Mouse (Mus musculus): Measurements from ENCODE around the gene A730071L15Rik.

A730071L15Rik gene

GRCm38 (mm10) chr11:6183246-6183645, 16.6 kb upstream of the A730071L15Rik start:
- DNase-seq (ENCODE audit: low spot score) = no peak

- no peak for DNase-seq (ENCODE audit: low spot score)
Observed at GRCm38 (mm10) chr11:6184202-6184935, 15.5 kb upstream of the A730071L15Rik start.

- no peak for DNase-seq (ENCODE audit: low spot score)
Observed at GRCm38 (mm10) chr11:6187399-6187798, 12.4 kb upstream of the A730071L15Rik start.

- DNase-seq (ENCODE audit: low spot score) = peak; percentile 99
Observed at GRCm38 (mm10) chr11:6187878-6188277, 12.0 kb upstream of the A730071L15Rik start.

- no peak for DNase-seq (ENCODE audit: low spot score)
Observed at GRCm38 (mm10) chr11:6196780-6197179, 3.0 kb upstream of the A730071L15Rik start.

- DNase-seq (ENCODE audit: low spot score) = no peak
Observed at GRCm38 (mm10) chr11:6198449-6198848, 1.4 kb upstream of the A730071L15Rik start.

- peak; percentile 90 for DNase-seq (ENCODE audit: low spot score)
Observed at GRCm38 (mm10) chr11:6200087-6200569, 299 bp downstream of the A730071L15Rik start, which contains the start of gene Nudcd3. TSS of gene Nudcd3 (minus strand) at chr11:6200415.

GRCm38 (mm10) chr11:6200570-6200969, 741 bp downstream of the A730071L15Rik start:
- DNase-seq (ENCODE audit: low spot score) = no peak

GRCm38 (mm10) chr11:6207090-6207489, 7.3 kb downstream of the A730071L15Rik start:
- no peak for DNase-seq (ENCODE audit: low spot score)

GRCm38 (mm10) chr11:6208158-6208557, 8.3 kb downstream of the A730071L15Rik start:
- no peak for DNase-seq (ENCODE audit: low spot score)

- DNase-seq (ENCODE audit: low spot score) = no peak
Observed at GRCm38 (mm10) chr11:6216834-6217233, 17.0 kb downstream of the A730071L15Rik start.

- no peak for DNase-seq (ENCODE audit: low spot score)
Observed at GRCm38 (mm10) chr11:6218189-6218896, 18.5 kb downstream of the A730071L15Rik start.

- no peak for DNase-seq (ENCODE audit: low spot score)
Observed at GRCm38 (mm10) chr11:6219967-6220366, 20.1 kb downstream of the A730071L15Rik start.

GRCm38 (mm10) chr11:6222187-6222586, 22.4 kb downstream of the A730071L15Rik start:
- DNase-seq (ENCODE audit: low spot score) = no peak

GRCm38 (mm10) chr11:6224541-6225229, 24.9 kb downstream of the A730071L15Rik start:
- DNase-seq (ENCODE audit: low spot score) = no peak

GRCm38 (mm10) chr11:6230012-6230411, 30.2 kb downstream of the A730071L15Rik start, which contains the start of gene Npc1l1:
TSS of gene Npc1l1 (minus strand) at chr11:6230143.
- DNase-seq (ENCODE audit: low spot score) = no peak

- no peak for DNase-seq (ENCODE audit: low spot score)
Observed at GRCm38 (mm10) chr11:6233025-6233424, 33.2 kb downstream of the A730071L15Rik start.

- no peak for DNase-seq (ENCODE audit: low spot score)
Observed at GRCm38 (mm10) chr11:6244707-6245106, 44.9 kb downstream of the A730071L15Rik start.

Data from layer of hippocampus, adult 9-10 months (tissue).